Mouse (Mus musculus) forebrain, postnatal 0 days (tissue): ENCODE data around the gene Olfm4. TPM values are rescaled to one million over a fixed set of nuclear protein-coding genes. Genes with fewer than 3 reads are reported as not detected.

Experiments
- ATAC-seq: fragments of 200-750 bp; cut with Nextera tagmentation; 2 replicates; pipeline ENCODE4 v1.8.0; 2017; ENCODE audit warnings: mild to moderate bottlenecking, moderate library complexity
- DNase-seq: peaks from one replicate; pipeline ENCODE4 v3.0.0-alpha.2; 2015
- H3K27ac ChIP-seq: fragments of 300-500 bp; sonication (generic); 2 replicates; pipeline ENCODE4 v1.5.1; 2014; ENCODE audit warnings: low read depth, mild to moderate bottlenecking, antibody characterized with exemption, low read length, moderate library complexity, mixed read lengths
- H3K27me3 ChIP-seq: fragments of 300-500 bp; sonication (generic); 2 replicates; pipeline ENCODE4 v1.6.1; 2014; ENCODE audit warnings: mild to moderate bottlenecking, low read length, mixed read lengths; ENCODE audit not compliant: insufficient read depth
- H3K36me3 ChIP-seq: fragments of 300-500 bp; sonication (generic); 2 replicates; pipeline ENCODE4 v1.6.1; 2014; ENCODE audit warnings: mild to moderate bottlenecking, moderate library complexity; ENCODE audit not compliant: insufficient read depth
- H3K4me1 ChIP-seq: fragments of 300-500 bp; sonication (generic); 2 replicates; pipeline ENCODE4 v1.6.1; 2014; ENCODE audit warnings: antibody characterized with exemption; ENCODE audit not compliant: insufficient read depth
- H3K4me2 ChIP-seq: fragments of 300-500 bp; sonication (generic); 2 replicates; pipeline ENCODE4 v1.6.1; 2014; ENCODE audit warnings: low read depth, mild to moderate bottlenecking, moderate library complexity
- H3K4me3 ChIP-seq: fragments of 300-500 bp; sonication (generic); 2 replicates; pipeline ENCODE4 v1.5.1; 2014; ENCODE audit warnings: low read depth, low read length, mixed read lengths
- H3K9ac ChIP-seq: fragments of 300-500 bp; sonication (generic); 2 replicates; pipeline ENCODE4 v1.6.1; 2014; ENCODE audit warnings: mild to moderate bottlenecking
- H3K9me3 ChIP-seq: fragments of 300-500 bp; sonication (generic); 2 replicates; pipeline ENCODE4 v1.6.1; 2016; ENCODE audit warnings: low read length
- CTCF ChIP-seq: sonication (generic); IDR thresholded peaks from 2 replicates; pipeline ENCODE4 v1.5.1; 2016; ENCODE audit warnings: antibody characterized with exemption, control low read depth, low read depth
- WGBS: fragments of 180-500 bp; shearing (Covaris S2); extraction: QIAGEN DNeasy Blood & Tissue Kit; methylation state at CpG from one replicate; pipeline ENCODE4 v1.1.7; 2014; 5-methylcytosine and 5-hydroxymethylcytosine counted together
- polyA plus RNA-seq: library from polyadenylated mRNA; unstranded; fragments of >200 nt; fragmentation: Nextera tagmentation; extraction: Ambion mirVana; gene quantifications from 2 replicates; pipeline ENCODE4 v1.2.1, GENCODE M21; 2015
- total RNA-seq: library from RNA; depleted of rRNA; stranded (reverse); fragments of >200 nt; gene quantifications from 2 replicates; pipeline ENCODE4 v1.2.3, GENCODE M21; 2014

Olfm4 gene
- total and polyA plus RNA-seq, 2 experiments from 2014 or later = 2.3 to 2.5 TPM

DNA sequence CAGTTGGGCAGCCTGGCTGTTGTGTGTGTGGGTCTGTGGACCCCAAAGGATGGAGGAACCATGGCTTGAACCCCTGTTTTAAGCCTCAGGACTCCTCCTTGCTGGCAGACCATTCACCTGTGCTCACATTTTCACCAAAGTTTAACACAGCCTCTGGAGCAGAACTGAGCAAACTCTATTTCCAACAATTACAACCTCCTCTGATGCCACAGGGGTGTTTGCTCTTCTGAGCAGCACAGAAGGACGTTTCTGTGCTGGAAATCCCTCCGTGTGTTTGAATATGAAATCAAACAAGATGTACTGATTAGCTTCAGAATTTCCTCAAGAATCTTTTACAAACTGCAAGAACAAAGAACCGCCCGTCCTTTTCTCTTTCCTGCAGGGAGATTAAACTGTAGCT, 5.9 kb downstream of the Olfm4 start:
- ATAC-seq = no peak
- TF ChIP-seq CTCF = no peak
- H3K9me3 ChIP-seq = no peaks in the 10 kb centered on the region
- no peaks in the 10 kb centered on the region for H3K36me3 ChIP-seq
- H3K27me3 ChIP-seq = no peaks in the 10 kb centered on the region
- 36% methylated on average over 4 of the region's 4 CpGs for WGBS
- no peaks in the 10 kb centered on the region for H3K4me1 ChIP-seq
- no peak overlapping the region for H3K9ac ChIP-seq
- H3K4me3 ChIP-seq = no peak overlapping the region
- H3K4me2 ChIP-seq = no peak overlapping the region
- DNase-seq = no peak
- H3K27ac ChIP-seq = no peak overlapping the region

DNA sequence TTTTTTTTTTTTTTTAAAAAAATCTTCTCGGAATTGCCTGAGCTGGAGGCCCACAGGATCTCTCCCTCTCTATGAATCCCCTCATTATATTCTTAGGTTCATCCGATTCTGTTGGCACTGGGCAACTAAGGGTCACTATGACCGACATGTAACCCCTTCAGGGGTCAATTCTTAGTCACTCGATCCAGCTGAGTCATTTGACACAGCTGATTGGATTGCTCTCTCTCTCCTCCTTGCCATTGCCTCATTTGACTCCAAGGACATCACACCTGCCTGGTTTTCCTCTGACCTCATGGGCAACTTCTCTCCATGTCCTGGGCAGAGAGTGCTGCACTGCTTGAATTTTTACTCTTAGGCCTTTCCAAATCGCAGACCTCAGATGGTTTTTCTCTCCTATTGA, 6.7 kb downstream of the Olfm4 start:
- Histone ChIP-seq H3K4me1 (no peaks in the 10 kb centered on the region), H3K36me3 (no peaks in the 10 kb centered on the region), H3K27ac (no peak overlapping the region), H3K4me2 (no peak overlapping the region), H3K4me3 (no peak overlapping the region), H3K27me3 (no peaks in the 10 kb centered on the region), H3K9ac (no peak overlapping the region), H3K9me3 (no peaks in the 10 kb centered on the region)
- DNase-seq = no peak
- 56% methylated on average over 5 of the region's 5 CpGs for WGBS
- ATAC-seq = no peak
- no peak for TF ChIP-seq CTCF

DNA sequence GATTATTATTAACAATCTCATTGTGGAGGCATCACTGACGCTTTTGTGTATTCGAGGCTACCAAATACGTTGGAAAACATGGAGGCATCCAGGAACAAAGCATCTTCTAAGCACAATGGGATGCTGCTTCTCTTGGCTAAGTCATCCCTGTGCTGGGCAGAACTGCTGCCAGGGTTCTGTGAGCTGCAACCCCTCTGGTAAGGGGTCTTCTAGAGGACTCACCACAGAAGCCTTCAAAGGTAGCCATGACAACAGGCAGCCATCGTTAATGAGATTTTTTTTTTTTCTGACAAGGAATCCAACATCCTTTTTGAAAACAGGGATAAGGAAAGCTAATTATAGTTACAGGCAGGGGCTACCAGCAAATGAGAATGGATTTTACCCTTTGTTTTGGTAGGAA, 13.7 kb downstream of the Olfm4 start:
- no peak for TF ChIP-seq CTCF
- peak; percentile 32 for DNase-seq
- Histone ChIP-seq H3K4me2 (no peak overlapping the region), H3K4me1 (no peaks in the 10 kb centered on the region), H3K27ac (peak overlapping the region; percentile 29; the same call in 1 of the 2 replicates), H3K4me3 (no peak overlapping the region), H3K9ac (no peak overlapping the region), H3K27me3 (no peaks in the 10 kb centered on the region), H3K36me3 (no peaks in the 10 kb centered on the region), H3K9me3 (no peaks in the 10 kb centered on the region)
- peak; percentile 48; the same call in 1 of the 2 replicates for ATAC-seq
- WGBS = 16% methylated on average over 4 of the region's 4 CpGs

DNA sequence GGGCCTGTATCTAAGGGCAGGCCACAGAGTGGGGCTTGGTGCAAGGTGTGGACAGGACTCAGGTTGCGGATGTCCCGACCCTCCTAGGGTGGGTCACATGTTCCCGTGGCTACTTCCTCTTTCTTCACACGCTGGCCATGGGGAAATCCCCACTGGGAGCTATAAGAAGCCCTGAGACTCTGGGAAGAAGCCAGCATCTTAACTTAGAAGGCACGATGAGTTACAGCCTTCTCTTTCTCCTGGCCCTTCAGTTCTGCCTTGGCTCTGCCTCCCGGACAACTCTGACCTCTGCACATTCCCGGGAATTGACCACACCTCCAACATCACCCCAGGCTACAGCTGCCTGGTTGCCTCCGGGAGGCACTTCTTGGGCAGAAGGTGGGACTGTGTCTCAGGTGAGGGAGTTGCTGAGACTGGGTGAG, 16.2 kb downstream of the Olfm4 start:
- H3K27me3 ChIP-seq = no peaks in the 10 kb centered on the region
- no peak overlapping the region for H3K4me2 ChIP-seq
- H3K9me3 ChIP-seq = no peaks in the 10 kb centered on the region
- no peaks in the 10 kb centered on the region for H3K4me1 ChIP-seq
- TF ChIP-seq CTCF = no peak
- no peak overlapping the region for H3K9ac ChIP-seq
- no peaks in the 10 kb centered on the region for H3K36me3 ChIP-seq
- no peak overlapping the region for H3K4me3 ChIP-seq
- no peak overlapping the region for H3K27ac ChIP-seq
- ATAC-seq (no peak), DNase-seq (no peak)
- WGBS = 55% methylated on average over 8 of the region's 8 CpGs

DNA sequence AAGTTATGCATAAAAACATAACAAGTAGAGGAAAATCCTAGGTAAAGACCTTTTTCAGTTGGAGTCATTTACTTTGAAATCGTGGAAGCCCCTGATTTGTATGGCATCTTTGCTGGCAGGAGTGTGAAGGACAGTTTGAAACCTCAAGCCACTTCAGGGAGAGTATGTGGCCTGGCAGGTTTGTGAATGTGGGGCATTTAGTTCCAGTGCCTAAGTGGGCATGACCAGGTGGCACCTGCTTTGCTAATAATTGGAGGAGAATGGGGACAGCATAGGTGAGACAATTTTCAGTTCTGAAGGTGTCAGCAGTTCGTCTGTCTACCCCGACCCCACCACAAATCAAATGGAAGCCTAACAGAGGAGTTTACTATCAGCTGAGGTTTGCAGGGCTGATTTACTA, 23.8 kb downstream of the Olfm4 start:
- H3K27me3 ChIP-seq = no peaks in the 10 kb centered on the region
- H3K4me1 ChIP-seq = no peaks in the 10 kb centered on the region
- 83% methylated on average over 3 of the region's 3 CpGs for WGBS
- H3K9me3 ChIP-seq = no peaks in the 10 kb centered on the region
- no peak for DNase-seq
- no peak overlapping the region for H3K27ac ChIP-seq
- no peak for ATAC-seq
- H3K4me2 ChIP-seq = no peak overlapping the region
- no peak overlapping the region for H3K4me3 ChIP-seq
- no peak for TF ChIP-seq CTCF
- no peaks in the 10 kb centered on the region for H3K36me3 ChIP-seq
- H3K9ac ChIP-seq = no peak overlapping the region

DNA sequence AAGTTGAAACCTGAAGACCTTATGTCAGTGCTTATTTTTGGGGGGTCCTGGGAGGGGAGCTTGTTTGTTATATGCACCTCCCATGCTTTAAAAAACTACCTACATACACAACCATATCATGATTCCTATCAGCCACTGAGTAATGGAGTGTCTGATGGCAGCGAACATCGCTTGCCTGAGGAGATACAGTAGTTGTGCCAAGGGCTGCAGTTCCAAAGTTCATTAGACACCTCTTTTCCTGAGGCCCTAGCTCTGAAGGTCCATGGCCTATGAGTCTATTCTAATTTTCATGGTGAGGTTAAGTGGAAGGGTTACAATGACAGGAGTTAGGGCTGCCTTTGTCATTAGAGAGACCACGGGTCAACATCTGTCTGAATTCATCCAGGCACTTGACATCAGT, 26.5 kb downstream of the Olfm4 start:
- Histone ChIP-seq H3K4me1 (peaks cover 7% of the 10 kb centered on the region; the same call in 1 of the 2 replicates), H3K4me3 (no peak overlapping the region), H3K27me3 (no peaks in the 10 kb centered on the region), H3K27ac (no peak overlapping the region), H3K9me3 (no peaks in the 10 kb centered on the region), H3K36me3 (no peaks in the 10 kb centered on the region), H3K4me2 (no peak overlapping the region), H3K9ac (no peak overlapping the region)
- DNase-seq = no peak
- TF ChIP-seq CTCF = no peak
- no peak for ATAC-seq
- WGBS = 90% methylated on average over 3 of the region's 3 CpGs

DNA sequence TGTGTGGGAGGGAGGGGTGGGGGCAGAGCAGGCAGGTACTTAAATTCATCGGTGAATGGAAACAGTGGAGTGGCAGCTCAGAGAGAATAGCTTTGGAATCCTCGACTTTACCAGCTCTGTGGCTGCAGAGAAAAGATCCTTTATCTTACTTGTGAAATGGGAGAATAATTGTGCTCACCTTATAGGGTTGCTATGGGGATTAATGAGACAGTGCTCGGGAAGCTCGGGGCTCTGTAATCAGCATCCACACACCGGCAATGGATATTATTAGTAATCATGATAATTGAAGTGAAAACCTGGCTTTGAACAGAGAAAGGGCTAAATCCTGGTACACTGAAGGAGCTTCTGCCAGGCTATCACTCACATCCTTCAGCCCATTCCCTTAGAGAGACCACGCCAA, 31.1 kb downstream of the Olfm4 start:
- no peak for TF ChIP-seq CTCF
- no peaks in the 10 kb centered on the region for H3K27me3 ChIP-seq
- DNase-seq = no peak

DNA sequence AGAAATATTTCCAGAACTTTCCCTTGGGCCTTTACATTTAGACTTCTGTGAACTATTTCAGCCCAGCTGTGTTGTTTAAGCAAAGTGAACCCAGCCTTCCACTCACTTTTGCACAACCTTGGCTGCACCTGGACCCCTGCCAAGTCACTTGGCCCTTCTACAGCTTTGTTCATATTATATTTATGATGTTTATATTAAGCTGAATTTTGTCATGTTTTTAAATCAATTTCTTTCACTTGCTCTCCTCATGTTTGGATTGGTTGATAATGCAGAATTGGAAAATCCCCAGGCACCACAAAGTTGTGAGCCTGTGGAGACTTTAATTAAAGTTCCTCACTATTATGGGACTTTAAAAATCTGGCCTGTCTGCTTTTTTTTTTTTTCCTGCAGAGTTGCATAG, 32.2 kb downstream of the Olfm4 start:
- H3K36me3 ChIP-seq = no peaks in the 10 kb centered on the region
- no peak overlapping the region for H3K9ac ChIP-seq
- H3K4me2 ChIP-seq = no peak overlapping the region
- no peak overlapping the region for H3K27ac ChIP-seq
- no peak overlapping the region for H3K4me3 ChIP-seq
- peaks cover 7% of the 10 kb centered on the region; the same call in 1 of the 2 replicates for H3K4me1 ChIP-seq
- DNase-seq = no peak
- H3K9me3 ChIP-seq = no peaks in the 10 kb centered on the region
- ATAC-seq = no peak
- no peaks in the 10 kb centered on the region for H3K27me3 ChIP-seq
- no peak for TF ChIP-seq CTCF

More for the DNA sequence above, 31.1 kb downstream of the Olfm4 start:
- no peak overlapping the region for H3K9ac ChIP-seq
- WGBS = 7% methylated on average over 6 of the region's 6 CpGs
- H3K9me3 ChIP-seq = no peaks in the 10 kb centered on the region
- H3K4me2 ChIP-seq = no peak overlapping the region
- H3K4me1 ChIP-seq = peaks cover 7% of the 10 kb centered on the region; the same call in 1 of the 2 replicates
- H3K4me3 ChIP-seq = no peak overlapping the region
- H3K27ac ChIP-seq = no peak overlapping the region
- H3K36me3 ChIP-seq = no peaks in the 10 kb centered on the region
- peak; percentile 43; the same call in 1 of the 2 replicates for ATAC-seq
